In genomic region chr8:114541132-114541531, GRCm38 (mm10) we compare ENCODE assay signal across 7 mouse cellular contexts.
DNase-seq lines count a peak whose midpoint lies in the region; ATAC-seq and TF ChIP-seq lines count a peak whose summit lies in the region.

No protein-coding gene starts in this region.

- no peaks in the 10 kb centered on the region for H3K27me3 ChIP-seq in testis, adult 2 months (ENCODE audit: control insufficient read depth, insufficient read depth, low read length)
- H3K27me3 ChIP-seq in intestine, embryonic 15.5 days (replicated peaks) = no peaks in the 10 kb centered on the region
- peaks cover 32% of the 10 kb centered on the region for H3K27me3 ChIP-seq in limb, embryonic 12.5 days
- no peaks in the 10 kb centered on the region for H3K27me3 ChIP-seq in stomach, postnatal 0 days (ENCODE audit: control insufficient read depth, insufficient read depth, low read length)

- ATAC-seq in intestine, embryonic 15.5 days = peak; percentile 51; the same call in 1 of the 2 replicates
- 0 out of 2 replicates have a peak, but pooled peaks have one; percentile 47 for ATAC-seq in limb, embryonic 12.5 days (ENCODE audit: insufficient number of reproducible peaks, insufficient read depth, low FRiP score, low TSS enrichment, low read depth)
- ATAC-seq in stomach, postnatal 0 days (ENCODE audit: low FRiP score, low TSS enrichment) = no peak

- 15% methylated on average over 3 of the region's 3 CpGs for WGBS in intestine, embryonic 15.5 days
- 12% methylated on average over 3 of the region's 3 CpGs for WGBS in limb, embryonic 12.5 days
- WGBS in stomach, postnatal 0 days = 7% methylated on average over 3 of the region's 3 CpGs

- peak; percentile 24; the same call in 1 of the 2 replicates for TF ChIP-seq CTCF in testis, adult 2 months (IDR thresholded peaks at IDR 0.05; ENCODE audit: control insufficient read depth, insufficient read depth, insufficient replicate concordance, low read depth, low read length)
- TF ChIP-seq CTCF in stomach, postnatal 0 days (IDR thresholded peaks at IDR 0.05; ENCODE audit: low read depth) = peak; percentile 94

- no peak for DNase-seq in testis, postnatal 14 days (ENCODE audit: low spot score)
- peak; percentile 64 for DNase-seq in adrenal gland, postnatal 14 days
- peak; percentile 60 for DNase-seq in embryo, embryonic 9.5 days (ENCODE audit: extremely low spot score)
- peak; percentile 23 for DNase-seq in stomach, postnatal 0 days (ENCODE audit: low spot score)

- no peak overlapping the region for H3K4me3 ChIP-seq in testis, adult 2 months (ENCODE audit: control insufficient read depth, low read depth, low read length)
- H3K4me3 ChIP-seq in intestine, embryonic 15.5 days (replicated peaks) = no peak overlapping the region
- no peak overlapping the region for H3K4me3 ChIP-seq in limb, embryonic 12.5 days (replicated peaks)
- H3K4me3 ChIP-seq in stomach, postnatal 0 days (ENCODE audit: low read depth, low read length) = no peak overlapping the region

- H3K9me3 ChIP-seq in intestine, embryonic 15.5 days = no peaks in the 10 kb centered on the region
- no peaks in the 10 kb centered on the region for H3K9me3 ChIP-seq in limb, embryonic 12.5 days
- H3K9me3 ChIP-seq in stomach, postnatal 0 days (ENCODE audit: control insufficient read depth, low read length) = no peaks in the 10 kb centered on the region

- H3K4me2 ChIP-seq in intestine, embryonic 15.5 days (replicated peaks) = no peak overlapping the region
- H3K4me2 ChIP-seq in limb, embryonic 12.5 days = no peak overlapping the region
- H3K4me2 ChIP-seq in stomach, postnatal 0 days (replicated peaks; ENCODE audit: low read depth) = no peak overlapping the region

- TF ChIP-seq POLR2A in testis, adult 2 months (IDR thresholded peaks at IDR 0.05; ENCODE audit: control insufficient read depth, low read depth, low read length) = no peak

- TF ChIP-seq EP300 in stomach, postnatal 0 days (optimal IDR thresholded peaks at IDR 0.05) = no peak

- H3K9ac ChIP-seq in intestine, embryonic 15.5 days = no peak overlapping the region
- H3K9ac ChIP-seq in limb, embryonic 12.5 days (replicated peaks) = no peak overlapping the region
- H3K9ac ChIP-seq in stomach, postnatal 0 days (ENCODE audit: low read length) = no peak overlapping the region

- no peaks in the 10 kb centered on the region for H3K4me1 ChIP-seq in testis, adult 2 months (ENCODE audit: control insufficient read depth, insufficient read depth, low read length)
- 0 out of 2 replicates have a peak, but pooled peaks cover 2% of the 10 kb centered on the region for H3K4me1 ChIP-seq in intestine, embryonic 15.5 days (replicated peaks)
- peaks cover 6% of the 10 kb centered on the region for H3K4me1 ChIP-seq in limb, embryonic 12.5 days (replicated peaks)
- H3K4me1 ChIP-seq in stomach, postnatal 0 days (replicated peaks; ENCODE audit: control insufficient read depth, insufficient read depth) = no peaks in the 10 kb centered on the region

- no peaks in the 10 kb centered on the region for H3K36me3 ChIP-seq in testis, adult 2 months (ENCODE audit: control insufficient read depth, insufficient read depth, low read length)
- no peaks in the 10 kb centered on the region for H3K36me3 ChIP-seq in intestine, embryonic 15.5 days
- H3K36me3 ChIP-seq in limb, embryonic 12.5 days = no peaks in the 10 kb centered on the region
- no peaks in the 10 kb centered on the region for H3K36me3 ChIP-seq in stomach, postnatal 0 days (ENCODE audit: control insufficient read depth, insufficient read depth, low read length)

- no peak overlapping the region for H3K27ac ChIP-seq in testis, adult 2 months (ENCODE audit: control insufficient read depth, insufficient read depth, low read depth, low read length)
- H3K27ac ChIP-seq in intestine, embryonic 15.5 days = no peak overlapping the region
- H3K27ac ChIP-seq in limb, embryonic 12.5 days = no peak overlapping the region
- no peak overlapping the region for H3K27ac ChIP-seq in stomach, postnatal 0 days (replicated peaks)
